Mouse (Mus musculus) left cerebral cortex, adult 11 months (tissue): ENCODE measurements around the gene Olfr963.
"Not testable (repeated sequence)": the region's sequence is repeated elsewhere in the genome, so short reads cannot be mapped to it uniquely, and the experiment has no call there.

Experiments
- DNase-seq: peaks from one replicate; pipeline ENCODE4 v3.0.0; 2022; ENCODE audit warnings: low spot score

Gene Olfr963

GRCm38 (mm10) chr9:39666905-39667304 is at the start of gene Olfr963:
Gene Olfr963 (plus strand): TSS chr9:39667205.
- no peak for DNase-seq

- no peak for DNase-seq
Measured at GRCm38 (mm10) chr9:39621073-39621472, 45.9 kb upstream of the Olfr963 start, which contains the start of gene Olfr960. Gene Olfr960 (plus strand): TSS chr9:39621373.

GRCm38 (mm10) chr9:39623783-39624182 is 43.2 kb upstream of the Olfr963 start:
- no peak for DNase-seq

GRCm38 (mm10) chr9:39624711-39625110 is 42.3 kb upstream of the Olfr963 start:
- no peak for DNase-seq

- DNase-seq, result no peak
Measured at GRCm38 (mm10) chr9:39629069-39629468, 37.9 kb upstream of the Olfr963 start.

GRCm38 (mm10) chr9:39633913-39634594 is 33.0 kb upstream of the Olfr963 start:
- no peak for DNase-seq

- DNase-seq, result no peak
Measured at GRCm38 (mm10) chr9:39644785-39645184, 22.2 kb upstream of the Olfr963 start, which contains the start of gene Olfr961. Gene Olfr961 (plus strand): TSS chr9:39645085.

- DNase-seq, result no peak
Measured at GRCm38 (mm10) chr9:39647382-39647781, 19.6 kb upstream of the Olfr963 start.

- DNase-seq, result no peak
Measured at GRCm38 (mm10) chr9:39654756-39655396, 12.1 kb upstream of the Olfr963 start.

- no peak for DNase-seq
Measured at GRCm38 (mm10) chr9:39669723-39670122, 2.7 kb downstream of the Olfr963 start.

GRCm38 (mm10) chr9:39674820-39675219 is 7.8 kb downstream of the Olfr963 start:
- no peak for DNase-seq

GRCm38 (mm10) chr9:39678557-39678956 is 11.6 kb downstream of the Olfr963 start:
- no peak for DNase-seq

GRCm38 (mm10) chr9:39679280-39679679 is 12.3 kb downstream of the Olfr963 start:
- DNase-seq, result no peak

GRCm38 (mm10) chr9:39701123-39701522 is 34.1 kb downstream of the Olfr963 start:
- not testable (repeated sequence) for DNase-seq

GRCm38 (mm10) chr9:39707017-39707416 is 40.0 kb downstream of the Olfr963 start, which contains the start of gene Olfr149:
Gene Olfr149 (minus strand): TSS chr9:39707117.
- no peak for DNase-seq

GRCm38 (mm10) chr9:39708958-39709357 is 42.0 kb downstream of the Olfr963 start:
- no peak for DNase-seq

GRCm38 (mm10) chr9:39711053-39711452 is 44.0 kb downstream of the Olfr963 start, which contains the start of gene Olfr965:
Gene Olfr965 (plus strand): TSS chr9:39711353.
- no peak for DNase-seq
